ENCODE assay signal across 21 mouse cellular contexts in the genomic region with DNA sequence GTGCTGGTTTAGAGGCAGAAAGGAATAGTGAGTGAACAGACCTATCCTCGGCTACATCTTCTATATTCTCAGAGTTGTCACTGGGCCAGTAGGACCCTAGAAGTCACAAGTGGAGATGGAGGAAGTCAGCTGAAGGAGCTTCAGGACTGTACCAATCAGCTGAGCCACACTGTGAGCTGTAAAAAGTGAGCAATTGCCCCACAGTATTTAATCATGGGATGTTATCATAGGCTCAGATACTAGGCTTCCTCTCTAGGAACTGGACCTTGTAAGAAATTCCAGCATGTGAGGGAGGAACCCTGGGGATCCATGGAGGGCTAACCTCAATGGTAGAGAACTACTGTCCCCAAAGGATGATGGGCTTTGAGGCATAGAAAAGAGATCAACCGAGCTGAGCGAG.
"Had no signal": no experiment of that assay in that cellular context is flagged by ENCODE, and none has a peak within 500 bp of the region (broad histone marks: within the 10 kb centered on the region; RNA-seq: fewer than 3 reads in every experiment).

No protein-coding gene starts in this region.

- H3K9me3 ChIP-seq: lung, embryonic 15.5 days; midbrain, embryonic 15.5 days; neural tube, embryonic 12.5 days; stomach, embryonic 15.5 days had no signal

- H3K4me1 ChIP-seq: lung, embryonic 15.5 days; megakaryocyte, embryonic 14.5 days; midbrain, embryonic 13.5 days; midbrain, embryonic 15.5 days; neural tube, embryonic 12.5 days; stomach, embryonic 15.5 days had no signal

- ATAC-seq: liver, postnatal 0 days; lung, postnatal 0 days; midbrain, embryonic 13.5 days; midbrain, embryonic 15.5 days had no signal

- DNase-seq: liver, postnatal 0 days; lung, adult 2 months; lung, postnatal 14 days; lung, postnatal 36 days; retina, postnatal 1 day; right cerebral cortex, adult 18-20 months; right cerebral cortex, postnatal 25 days; right cerebral cortex, postnatal 4 days; thymus, adult 2 months; thymus, postnatal 25 days; thymus, postnatal 4 days had no signal

- H3K4me3 ChIP-seq: lung, embryonic 15.5 days; megakaryocyte, embryonic 14.5 days; midbrain, embryonic 13.5 days; midbrain, embryonic 15.5 days; neural tube, embryonic 12.5 days; stomach, embryonic 15.5 days had no signal

- H3K27me3 ChIP-seq: lung, embryonic 15.5 days; megakaryocyte, embryonic 14.5 days; midbrain, embryonic 13.5 days; midbrain, embryonic 15.5 days; neural tube, embryonic 12.5 days; stomach, embryonic 15.5 days had no signal

- H3K4me2 ChIP-seq: lung, embryonic 15.5 days; midbrain, embryonic 11.5 days; midbrain, embryonic 13.5 days; midbrain, embryonic 15.5 days; neural tube, embryonic 12.5 days; stomach, embryonic 15.5 days had no signal

- H3K36me3 ChIP-seq: lung, embryonic 15.5 days; midbrain, embryonic 13.5 days; midbrain, embryonic 15.5 days; neural tube, embryonic 12.5 days; stomach, embryonic 15.5 days had no signal

- H3K9ac ChIP-seq: liver, postnatal 0 days; lung, embryonic 15.5 days; midbrain, embryonic 13.5 days; midbrain, embryonic 15.5 days; neural tube, embryonic 12.5 days; stomach, embryonic 15.5 days had no signal

- H3K27ac ChIP-seq: lung, embryonic 15.5 days; macrophage; midbrain, embryonic 13.5 days; midbrain, embryonic 15.5 days; neural tube, embryonic 12.5 days; stomach, embryonic 15.5 days; stomach, postnatal 0 days had no signal
